Mouse (Mus musculus): ENCODE results near the gene Fn3krp.

DNA sequence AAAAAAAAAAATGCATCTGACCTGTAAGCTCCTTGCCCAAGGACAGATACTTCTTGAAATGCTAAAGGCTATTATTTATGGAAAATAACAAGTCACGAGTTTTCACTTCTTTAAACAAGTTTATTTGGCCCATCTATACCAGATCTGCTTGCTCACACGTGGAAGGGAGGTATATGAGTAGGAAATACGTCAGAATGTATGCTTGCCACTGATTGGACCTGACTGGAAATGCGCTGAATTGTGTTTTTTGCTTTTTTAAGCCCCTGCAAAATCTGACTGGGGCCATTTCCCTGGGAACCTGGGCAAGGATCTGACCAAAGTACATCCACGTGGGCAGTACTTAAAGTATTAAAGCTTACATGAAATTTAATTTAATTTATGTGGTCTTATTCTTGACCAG is 822 bp upstream of the Fn3krp start:
- TF ChIP-seq CTCF (IDR thresholded peaks at IDR 0.05; ENCODE audit: extremely low read depth, insufficient read depth, low read length) (no peak), POLR2A (IDR thresholded peaks at IDR 0.05; ENCODE audit: extremely low read depth, insufficient read depth, low read length) (no peak)

Measured in cortical plate, adult 2 months (tissue).